Mouse (Mus musculus): Measurements from ENCODE around the gene Tmem108. TPM values are rescaled to one million over a fixed set of nuclear protein-coding genes. Genes with fewer than 3 reads are reported as not detected.

Gene Tmem108
- total RNA-seq, 2 experiments from 2014 or later, result 0.54 TPM; not detected in 1

- ATAC-seq (ENCODE audit: poor library complexity, severe bottlenecking), result no peak
Observed at GRCm38 (mm10) chr9:103595190-103595837, 166.3 kb downstream of the Tmem108 start.

GRCm38 (mm10) chr9:103594423-103595189 is 167.0 kb downstream of the Tmem108 start:
- ATAC-seq (ENCODE audit: poor library complexity, severe bottlenecking), result no peak

GRCm38 (mm10) chr9:103593079-103593478 is 168.6 kb downstream of the Tmem108 start:
- ATAC-seq (ENCODE audit: poor library complexity, severe bottlenecking), result no peak

GRCm38 (mm10) chr9:103591962-103592361 is 169.7 kb downstream of the Tmem108 start:
- no peak for ATAC-seq (ENCODE audit: poor library complexity, severe bottlenecking)

GRCm38 (mm10) chr9:103590801-103591200 is 170.8 kb downstream of the Tmem108 start:
- ATAC-seq (ENCODE audit: poor library complexity, severe bottlenecking), result no peak

GRCm38 (mm10) chr9:103584865-103585264 is 176.8 kb downstream of the Tmem108 start:
- ATAC-seq (ENCODE audit: poor library complexity, severe bottlenecking), result no peak

- ATAC-seq (ENCODE audit: poor library complexity, severe bottlenecking), result peak; percentile 51; the same call in 1 of the 2 replicates
Observed at GRCm38 (mm10) chr9:103582249-103582961, 179.2 kb downstream of the Tmem108 start.

- no peak for ATAC-seq (ENCODE audit: poor library complexity, severe bottlenecking)
Observed at GRCm38 (mm10) chr9:103580621-103581020, 181.0 kb downstream of the Tmem108 start.

- ATAC-seq (ENCODE audit: poor library complexity, severe bottlenecking), result no peak
Observed at GRCm38 (mm10) chr9:103580186-103580585, 181.5 kb downstream of the Tmem108 start.

GRCm38 (mm10) chr9:103579411-103580026 is 182.1 kb downstream of the Tmem108 start:
- no peak for ATAC-seq (ENCODE audit: poor library complexity, severe bottlenecking)

GRCm38 (mm10) chr9:103577731-103578130 is 183.9 kb downstream of the Tmem108 start:
- no peak for ATAC-seq (ENCODE audit: poor library complexity, severe bottlenecking)

- ATAC-seq (ENCODE audit: poor library complexity, severe bottlenecking), result no peak
Observed at GRCm38 (mm10) chr9:103577181-103577580, 184.5 kb downstream of the Tmem108 start.

- ATAC-seq (ENCODE audit: poor library complexity, severe bottlenecking), result no peak
Observed at GRCm38 (mm10) chr9:103575901-103576300, 185.7 kb downstream of the Tmem108 start.

- ATAC-seq (ENCODE audit: poor library complexity, severe bottlenecking), result no peak
Observed at GRCm38 (mm10) chr9:103573994-103574750, 187.5 kb downstream of the Tmem108 start.

GRCm38 (mm10) chr9:103570158-103570741 is 191.4 kb downstream of the Tmem108 start:
- no peak for ATAC-seq (ENCODE audit: poor library complexity, severe bottlenecking)

- ATAC-seq (ENCODE audit: poor library complexity, severe bottlenecking), result no peak
Observed at GRCm38 (mm10) chr9:103568983-103569382, 192.7 kb downstream of the Tmem108 start.

GRCm38 (mm10) chr9:103565186-103565585 is 196.5 kb downstream of the Tmem108 start:
- ATAC-seq (ENCODE audit: poor library complexity, severe bottlenecking), result no peak

- peak; percentile 28; the same call in 1 of the 2 replicates for ATAC-seq (ENCODE audit: poor library complexity, severe bottlenecking)
Observed at GRCm38 (mm10) chr9:103563864-103564610, 197.6 kb downstream of the Tmem108 start.

- ATAC-seq (ENCODE audit: poor library complexity, severe bottlenecking), result peak; percentile 59
Observed at GRCm38 (mm10) chr9:103562063-103562462, 199.6 kb downstream of the Tmem108 start.

Data from megakaryocyte, adult 5-6 weeks (primary cell).